Mouse (Mus musculus) gastrocnemius, adult 2 months (tissue): Measurements from ENCODE around the gene Gm10300. TPM values are rescaled to one million over a fixed set of nuclear protein-coding genes. Genes with fewer than 3 reads are reported as not detected.

ENCODE experiments used
- DNase-seq: peaks from one replicate; pipeline ENCODE4 v3.0.0; 2022
- H3K27ac ChIP-seq: fragments of 200-600 bp; 2 replicates; pipeline ENCODE4 v1.8.1; 2022; ENCODE audit warnings: mild to moderate bottlenecking
- H3K4me3 ChIP-seq: fragments of 200-600 bp; 2 replicates; pipeline ENCODE4 v1.8.1; 2022; ENCODE audit warnings: mild to moderate bottlenecking, moderate library complexity
- CTCF ChIP-seq: fragments of 200-600 bp; IDR thresholded peaks from 2 replicates; pipeline ENCODE4 v1.8.1; 2022; ENCODE audit warnings: antibody characterized with exemption, mild to moderate bottlenecking, moderate library complexity
- intact Hi-C: fragments of 180-260 bp; cut with DNase I; formaldehyde crosslinking; loops from one replicate; pipeline ENCODE4 v1.15.1; 2025
- long read RNA-seq, 2 experiments: library from polyadenylated mRNA; stranded (forward); transcript quantifications; one replicate each; pipeline ENCODE4 v2.0.0; 2021
- total RNA-seq, 2 experiments: library from RNA; stranded (reverse); gene quantifications; 2 replicates each; pipeline ENCODE4 v1.2.3; 2021

The Gm10300 gene
- under 1 TPM in 1 of 2 experiments, not detected in 1; 0.08 TPM for total RNA-seq
- long read RNA-seq, experiment 1, partial matches to known transcripts, result 0 of 1 reads
- long read RNA-seq, experiment 1, other reads (novel, unspliced or antisense), result 0 of 1 reads
- long read RNA-seq, experiment 2, result 0 reads

- Histone ChIP-seq H3K4me3 (peak within 1 kb of the TSS; percentile 96), H3K27ac (peak within 1 kb of the TSS; percentile 99)
- intact Hi-C loops, result no loop called here
- TF ChIP-seq CTCF, result no peak
- DNase-seq, result peak; percentile 76
Observed at GRCm38 (mm10) chr4:132074077-132074932, at the start of gene Gm10300. Gene Gm10300 (plus strand): TSS chr4:132074697.

GRCm38 (mm10) chr4:132025264-132025663 lies 49.2 kb upstream of the Gm10300 start:
- intact Hi-C loops, result no loop called here

GRCm38 (mm10) chr4:132025738-132026527 lies 48.6 kb upstream of the Gm10300 start:
- no peak for DNase-seq
- TF ChIP-seq CTCF, result no peak
- intact Hi-C loops, result no loop called here

More at GRCm38 (mm10) chr4:132025264-132025663, 49.2 kb upstream of the Gm10300 start:
- no peak for TF ChIP-seq CTCF
- Histone ChIP-seq H3K27ac (no peak overlapping the region; the same call in 1 of the 2 replicates), H3K4me3 (no peak overlapping the region)
- DNase-seq, result no peak

GRCm38 (mm10) chr4:132027167-132027566 lies 47.3 kb upstream of the Gm10300 start:
- peak overlapping the region; percentile 57 for H3K27ac ChIP-seq
- TF ChIP-seq CTCF, result no peak
- intact Hi-C loops, result no loop called here

More at GRCm38 (mm10) chr4:132025738-132026527, 48.6 kb upstream of the Gm10300 start:
- no peak overlapping the region for H3K4me3 ChIP-seq
- H3K27ac ChIP-seq, result peak overlapping the region; percentile 57; the same call in 1 of the 2 replicates

GRCm38 (mm10) chr4:132027806-132028205 lies 46.7 kb upstream of the Gm10300 start:
- H3K4me3 ChIP-seq, result no peak overlapping the region
- TF ChIP-seq CTCF, result no peak
- no peak for DNase-seq
- H3K27ac ChIP-seq, result peak overlapping the region; percentile 79
- intact Hi-C loops, result no loop called here

More at GRCm38 (mm10) chr4:132027167-132027566, 47.3 kb upstream of the Gm10300 start:
- H3K4me3 ChIP-seq, result no peak overlapping the region
- DNase-seq, result no peak

GRCm38 (mm10) chr4:132029851-132030741 lies 44.4 kb upstream of the Gm10300 start:
- peak overlapping the region; percentile 46 for H3K27ac ChIP-seq
- no peak overlapping the region for H3K4me3 ChIP-seq
- no peak for DNase-seq
- no peak for TF ChIP-seq CTCF
- intact Hi-C loops, result no loop called here

- TF ChIP-seq CTCF, result peak; percentile 63
- intact Hi-C loops, result no loop called here
- H3K27ac ChIP-seq, result no peak overlapping the region
- H3K4me3 ChIP-seq, result no peak overlapping the region
- no peak for DNase-seq
Observed at GRCm38 (mm10) chr4:132033183-132033582, 41.3 kb upstream of the Gm10300 start.

GRCm38 (mm10) chr4:132034242-132034641 lies 40.3 kb upstream of the Gm10300 start:
- intact Hi-C loops, result no loop called here
- H3K4me3 ChIP-seq, result no peak overlapping the region
- TF ChIP-seq CTCF, result no peak
- no peak overlapping the region for H3K27ac ChIP-seq
- DNase-seq, result no peak

GRCm38 (mm10) chr4:132037137-132037536 lies 37.4 kb upstream of the Gm10300 start:
- no peak overlapping the region for H3K4me3 ChIP-seq
- no peak for DNase-seq
- intact Hi-C loops, result loop anchor here (5.0 kb wide), 1 partner anchor 40 kb away; the partner anchor contains the start of gene Epb41
- TF ChIP-seq CTCF, result no peak
- H3K27ac ChIP-seq, result peak overlapping the region; percentile 78; the same call in 1 of the 2 replicates

GRCm38 (mm10) chr4:132037991-132038390 lies 36.5 kb upstream of the Gm10300 start:
- intact Hi-C loops, result loop anchor here (5.0 kb wide), 1 partner anchor 39 kb away; the partner anchor contains the start of gene Epb41
- TF ChIP-seq CTCF, result no peak
- peak overlapping the region; percentile 78 for H3K27ac ChIP-seq
- DNase-seq, result no peak
- no peak overlapping the region for H3K4me3 ChIP-seq

GRCm38 (mm10) chr4:132038809-132039208 lies 35.7 kb upstream of the Gm10300 start:
- intact Hi-C loops, result loop anchor here (5.0 kb wide), 1 partner anchor 38 kb away; the partner anchor contains the start of gene Epb41
- H3K27ac ChIP-seq, result peak overlapping the region; percentile 78
- H3K4me3 ChIP-seq, result no peak overlapping the region
- no peak for DNase-seq
- no peak for TF ChIP-seq CTCF
